Mouse (Mus musculus) liver, adult 2 months (tissue): ENCODE measurements around the gene Ston1. TPM values are rescaled to one million over a fixed set of nuclear protein-coding genes. Genes with fewer than 3 reads are reported as not detected.

Experiments
- DNase-seq: peaks from one replicate; pipeline ENCODE4 v3.0.0-alpha.2; 2011; ENCODE audit warnings: low read depth, low spot score; ENCODE audit errors: extremely low read depth
- H3K27ac ChIP-seq: fragments of 200-500 bp; replicated peaks from 2 replicates; pipeline ENCODE4 v1.5.1; 2012; ENCODE audit warnings: low read depth, mild to moderate bottlenecking, control low read depth, inconsistent platforms, low read length; ENCODE audit not compliant: insufficient read depth
- H3K27me3 ChIP-seq: fragments of 200-500 bp; 2 replicates; pipeline ENCODE4 v1.6.1; 2012; ENCODE audit warnings: mild to moderate bottlenecking, moderate library complexity, low read length, inconsistent platforms; ENCODE audit not compliant: control insufficient read depth, insufficient read depth
- H3K36me3 ChIP-seq: fragments of 200-500 bp; 2 replicates; pipeline ENCODE4 v1.6.1; 2012; ENCODE audit warnings: low read length, inconsistent platforms; ENCODE audit not compliant: control insufficient read depth, insufficient read depth
- H3K4me1 ChIP-seq: fragments of 200-500 bp; 2 replicates; pipeline ENCODE4 v1.6.1; 2011; ENCODE audit warnings: low read length; ENCODE audit not compliant: control insufficient read depth, insufficient read depth
- H3K4me3 ChIP-seq: fragments of 200-500 bp; 2 replicates; pipeline ENCODE4 v1.5.1; 2011; ENCODE audit warnings: low read depth, mild to moderate bottlenecking, control low read depth, low read length, moderate library complexity; ENCODE audit not compliant: insufficient read depth
- H3K79me2 ChIP-seq: fragments of 200-500 bp; 2 replicates; pipeline ENCODE4 v1.6.1; 2012; ENCODE audit warnings: inconsistent platforms, mild to moderate bottlenecking, low read length, moderate library complexity; ENCODE audit not compliant: control insufficient read depth, insufficient read depth
- H3K9ac ChIP-seq: fragments of 200-500 bp; 2 replicates; pipeline ENCODE4 v1.6.1; 2012; ENCODE audit warnings: low read depth, mild to moderate bottlenecking, control low read depth, inconsistent platforms, low read length
- CTCF ChIP-seq: fragments of 200-500 bp; IDR thresholded peaks from 2 replicates; pipeline ENCODE4 v1.5.1; 2011; ENCODE audit warnings: low read depth, low read length, control low read depth
- POLR2A ChIP-seq: fragments of 200-500 bp; IDR thresholded peaks from 2 replicates; pipeline ENCODE4 v1.6.1; 2011; ENCODE audit warnings: low read length, control low read depth; ENCODE audit not compliant: insufficient read depth; ENCODE audit errors: extremely low read depth
- WGBS: fragments of 180-500 bp; shearing (Covaris S2); methylation state at CpG from one replicate; pipeline ENCODE4 v1.1.7; 2018; 5-methylcytosine and 5-hydroxymethylcytosine counted together
- polyA plus RNA-seq: library from polyadenylated mRNA; depleted of rRNA; stranded (reverse); fragments of >200 nt; gene quantifications from 2 replicates; pipeline ENCODE4 v1.2.3, GENCODE M21; 2012
- total RNA-seq: library from RNA; depleted of rRNA; stranded (reverse); fragments of >200 nt; gene quantifications from 2 replicates; pipeline ENCODE4 v1.2.3, GENCODE M21; 2014

The Ston1 gene
- total and polyA plus RNA-seq, 2 experiments = 2.5 to 5.1 TPM

DNA sequence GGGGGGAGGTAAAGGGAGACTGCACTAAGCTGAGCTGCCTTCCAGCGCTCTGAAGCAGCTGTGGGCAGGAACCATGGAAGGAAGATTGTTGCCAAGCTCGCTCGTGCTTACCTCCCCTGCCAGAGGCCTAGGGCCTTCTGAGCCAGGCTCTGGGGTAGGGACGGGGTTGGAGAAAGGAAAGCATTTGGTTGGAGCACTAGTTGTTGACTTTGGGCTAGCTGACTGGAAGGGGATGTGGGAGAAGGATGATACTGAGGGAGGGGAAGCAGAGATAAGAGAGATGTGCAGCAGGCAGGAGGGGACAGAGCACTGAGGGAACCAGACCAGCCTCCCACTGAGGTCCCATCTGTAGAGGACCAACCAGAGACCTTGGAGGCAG is 31.9 kb downstream of the Ston1 start:
- Histone ChIP-seq H3K79me2 (peaks cover 11% of the 10 kb centered on the region; the same call in 1 of the 2 replicates), H3K9ac (peak overlapping the region; percentile 48; the same call in 1 of the 2 replicates), H3K36me3 (no peaks in the 10 kb centered on the region), H3K4me1 (peaks cover 6% of the 10 kb centered on the region), H3K4me3 (peak overlapping the region; percentile 29; the same call in 1 of the 2 replicates), H3K27ac (peak overlapping the region; percentile 62), H3K27me3 (no peaks in the 10 kb centered on the region)
- 74% methylated on average over 4 of the region's 4 CpGs for WGBS
- no peak for TF ChIP-seq POLR2A
- TF ChIP-seq CTCF = no peak
- no peak for DNase-seq

DNA sequence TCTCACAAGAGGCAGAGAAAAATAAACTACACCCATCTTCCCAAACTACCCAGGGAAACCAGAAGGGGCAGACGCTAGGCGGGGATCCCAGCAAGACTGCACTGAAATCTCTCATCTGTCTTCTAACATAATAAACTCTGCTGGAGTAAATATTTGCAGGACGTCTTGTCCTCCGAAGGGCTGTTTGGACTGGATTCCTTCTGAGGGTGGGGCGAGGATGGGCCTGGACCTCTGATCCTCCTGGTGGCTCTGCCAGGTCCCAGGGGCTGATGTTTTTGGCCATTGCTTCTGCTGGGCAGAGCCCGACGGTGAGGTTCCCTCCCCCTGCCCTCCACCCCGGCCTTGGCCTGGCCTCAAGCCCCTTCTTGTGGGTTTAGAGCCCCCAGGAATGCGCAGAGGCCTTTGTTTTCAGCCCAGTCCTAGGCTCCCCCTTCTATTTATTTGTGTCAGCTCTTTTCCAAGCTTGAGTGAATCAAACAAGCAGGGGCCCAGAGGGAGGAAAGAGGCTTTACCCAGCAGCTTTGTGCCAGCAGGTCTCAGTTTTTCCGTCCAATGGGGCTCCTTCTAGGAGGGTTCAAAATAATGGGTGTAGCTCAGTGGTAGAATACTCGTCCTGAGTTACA is 32.6 kb downstream of the Ston1 start:
- no peak for TF ChIP-seq CTCF
- no peak for TF ChIP-seq POLR2A
- H3K4me1 ChIP-seq = peaks cover 6% of the 10 kb centered on the region
- DNase-seq = no peak
- H3K27ac ChIP-seq = peak overlapping the region; percentile 62
- peak overlapping the region; percentile 19; the same call in 1 of the 2 replicates for H3K4me3 ChIP-seq
- peaks cover 12% of the 10 kb centered on the region; the same call in 1 of the 2 replicates for H3K79me2 ChIP-seq
- WGBS = 57% methylated on average over 11 of the region's 11 CpGs
- H3K36me3 ChIP-seq = no peaks in the 10 kb centered on the region
- H3K9ac ChIP-seq = peak overlapping the region; percentile 17; the same call in 1 of the 2 replicates
- no peaks in the 10 kb centered on the region for H3K27me3 ChIP-seq

DNA sequence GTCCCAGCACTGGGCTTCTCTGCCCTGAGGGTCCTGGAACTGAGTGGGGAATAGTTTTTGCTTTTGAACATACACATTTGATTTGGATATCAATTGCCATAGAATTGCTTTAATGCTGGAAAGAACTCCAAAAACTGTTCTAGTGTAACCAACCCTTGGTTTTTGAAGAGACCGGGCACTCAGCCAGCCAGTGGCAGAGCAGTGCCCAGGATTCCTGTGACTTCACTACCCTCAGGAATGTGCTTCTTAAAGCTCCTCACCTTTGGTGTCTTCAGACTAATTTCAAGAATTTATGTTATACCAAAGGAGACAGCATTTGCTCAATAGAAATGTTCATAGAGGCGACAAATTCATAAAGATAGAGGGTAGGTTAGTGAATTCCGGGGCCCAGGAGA is 33.1 kb downstream of the Ston1 start:
- Histone ChIP-seq H3K79me2 (peaks cover 12% of the 10 kb centered on the region; the same call in 1 of the 2 replicates), H3K4me3 (no peak overlapping the region), H3K36me3 (no peaks in the 10 kb centered on the region; the same call in 1 of the 2 replicates), H3K9ac (no peak overlapping the region), H3K4me1 (peaks cover 6% of the 10 kb centered on the region), H3K27ac (peak overlapping the region; percentile 60; the same call in 1 of the 2 replicates), H3K27me3 (no peaks in the 10 kb centered on the region)
- TF ChIP-seq POLR2A (no peak), CTCF (no peak)
- DNase-seq = no peak
- 87% methylated on average over 3 of the region's 3 CpGs for WGBS

DNA sequence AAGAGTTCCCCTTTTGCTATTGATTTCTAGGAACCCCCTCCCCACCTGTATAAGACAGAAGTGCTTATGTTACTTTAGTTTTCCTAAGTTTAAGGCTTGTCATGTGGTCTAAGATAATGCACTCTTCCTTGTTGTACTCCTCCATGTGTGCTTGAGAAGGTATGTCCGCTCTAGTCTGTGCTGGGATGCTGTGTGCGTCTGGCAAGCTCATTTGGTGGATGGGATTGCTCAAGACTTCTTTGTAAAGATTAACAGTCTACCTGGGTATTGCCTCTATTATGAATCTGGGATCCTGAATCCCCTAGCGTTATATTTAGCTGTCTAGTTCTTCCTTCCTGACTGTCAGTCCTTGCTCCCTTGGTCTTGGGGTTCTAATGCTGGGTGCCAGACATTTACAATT is 35.1 kb downstream of the Ston1 start:
- peak; percentile 64 for DNase-seq
- Histone ChIP-seq H3K27ac (no peak overlapping the region), H3K27me3 (no peaks in the 10 kb centered on the region), H3K79me2 (peaks cover 12% of the 10 kb centered on the region; the same call in 1 of the 2 replicates), H3K9ac (no peak overlapping the region), H3K4me1 (peaks cover 4% of the 10 kb centered on the region; the same call in 1 of the 2 replicates), H3K36me3 (peaks cover 7% of the 10 kb centered on the region; the same call in 1 of the 2 replicates), H3K4me3 (no peak overlapping the region)
- 23% methylated on average over 3 of the region's 3 CpGs for whole genome bisulfite sequencing
- TF ChIP-seq POLR2A (no peak), CTCF (no peak)

DNA sequence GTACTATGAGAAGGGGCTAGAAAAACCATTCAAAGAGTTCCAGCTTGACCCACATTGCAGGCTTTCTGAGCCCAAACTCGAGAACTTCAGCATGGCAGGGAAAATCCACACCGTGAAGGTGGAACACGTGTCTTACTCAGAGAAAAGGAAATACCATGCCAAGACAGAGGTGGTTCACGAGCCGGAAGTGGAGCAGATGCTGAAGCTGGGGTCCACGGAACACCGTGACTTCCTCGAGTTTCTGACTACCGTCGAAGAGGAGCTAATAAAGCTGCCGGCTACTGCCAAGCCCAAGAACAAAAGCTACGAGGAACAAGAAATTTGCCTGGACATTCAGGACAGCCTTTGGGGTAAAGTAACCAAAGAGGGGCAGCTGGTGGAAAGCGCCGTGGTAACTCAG is 38.6 kb downstream of the Ston1 start:
- H3K79me2 ChIP-seq = peaks cover 8% of the 10 kb centered on the region; the same call in 1 of the 2 replicates
- DNase-seq = no peak
- peaks cover 7% of the 10 kb centered on the region; the same call in 1 of the 2 replicates for H3K36me3 ChIP-seq
- no peaks in the 10 kb centered on the region for H3K27me3 ChIP-seq
- 82% methylated on average over 14 of the region's 14 CpGs for WGBS
- TF ChIP-seq CTCF (no peak), POLR2A (no peak)
- H3K27ac ChIP-seq = no peak overlapping the region
- no peak overlapping the region for H3K9ac ChIP-seq
- H3K4me3 ChIP-seq = no peak overlapping the region
- peaks cover 10% of the 10 kb centered on the region; the same call in 1 of the 2 replicates for H3K4me1 ChIP-seq

DNA sequence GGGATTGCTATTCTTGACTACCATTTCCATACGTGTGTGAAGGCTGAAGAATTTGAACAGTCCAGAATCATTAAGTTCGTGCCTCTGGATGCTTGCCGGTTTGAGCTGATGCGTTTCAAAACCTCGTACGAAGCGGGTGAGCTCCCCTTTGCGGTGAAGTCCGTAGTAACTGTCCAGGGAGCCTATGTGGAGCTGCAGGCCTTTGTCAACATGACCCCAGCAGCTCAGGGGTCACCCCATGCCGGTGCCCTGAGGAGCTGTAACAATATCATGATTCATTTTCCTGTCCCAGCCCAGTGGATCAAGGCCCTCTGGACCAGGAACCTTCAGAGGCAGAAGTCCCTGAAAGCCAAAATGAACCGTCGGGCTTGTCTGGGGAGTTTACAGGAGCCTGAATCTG is 39.1 kb downstream of the Ston1 start:
- H3K27ac ChIP-seq = 0 out of 2 replicates have a peak overlapping the region, but pooled peaks have one; percentile 7
- TF ChIP-seq POLR2A (no peak), CTCF (peak; percentile 40; the same call in 1 of the 2 replicates)
- no peak overlapping the region for H3K9ac ChIP-seq
- H3K4me3 ChIP-seq = no peak overlapping the region
- DNase-seq = no peak
- H3K4me1 ChIP-seq = peaks cover 10% of the 10 kb centered on the region; the same call in 1 of the 2 replicates
- H3K27me3 ChIP-seq = no peaks in the 10 kb centered on the region
- peaks cover 7% of the 10 kb centered on the region; the same call in 1 of the 2 replicates for H3K36me3 ChIP-seq
- peaks cover 8% of the 10 kb centered on the region; the same call in 1 of the 2 replicates for H3K79me2 ChIP-seq
- 46% methylated on average over 12 of the region's 12 CpGs for WGBS
